Mouse (Mus musculus): ENCODE measurements around the gene Rmi2. TPM values are rescaled to one million over a fixed set of nuclear protein-coding genes. Genes with fewer than 3 reads are reported as not detected.
"Not testable (repeated sequence)": the region's sequence is repeated elsewhere in the genome, so short reads cannot be mapped to it uniquely, and the experiment has no call there.

Gene Rmi2
- 0.37 and 1.7 TPM in 2 replicates for polyA plus RNA-seq (2015; fragmentation: Nextera tagmentation; extraction: Ambion mirVana)

DNA sequence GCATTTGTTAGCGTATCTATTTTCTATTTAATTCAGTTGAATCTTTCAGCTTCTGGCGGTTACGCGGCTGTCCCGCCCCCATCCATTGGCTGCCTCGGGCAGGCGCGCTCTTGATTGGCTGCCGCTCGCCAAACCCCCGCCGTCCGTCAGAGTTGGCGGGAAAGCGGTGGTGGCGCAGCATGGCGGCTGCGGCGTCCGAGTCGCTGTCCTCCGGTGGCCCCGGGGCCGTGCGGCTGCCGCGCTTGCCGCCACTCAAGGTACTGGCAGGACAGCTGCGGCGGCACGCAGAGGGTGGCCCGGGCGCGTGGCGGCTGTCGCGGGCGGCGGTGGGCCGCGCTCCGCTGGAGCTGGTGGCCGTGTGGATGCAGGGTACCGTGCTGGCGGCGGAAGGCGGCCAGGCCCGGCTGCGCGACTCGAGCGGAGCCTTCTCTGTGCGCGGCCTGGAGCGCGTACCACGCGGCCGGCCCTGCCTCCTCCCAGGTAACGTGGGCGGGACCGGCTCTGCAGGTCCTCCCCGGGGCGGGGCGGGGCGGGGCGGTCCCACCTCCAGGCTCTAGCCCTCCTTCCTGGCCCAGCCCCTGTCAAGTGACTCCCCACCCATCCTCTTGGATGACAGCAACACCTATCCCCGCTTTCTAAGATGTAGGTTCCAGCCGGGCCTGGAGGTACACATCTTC is at the start of gene Rmi2:
Gene Rmi2 (plus strand): TSS at position 149 of the 677 bp plus-strand sequence.
- Histone ChIP-seq H3K9me3 (replicated peaks) (no peaks in the 10 kb centered on the region), H3K4me3 (replicated peaks) (peak within 1 kb of the TSS; percentile 77), H3K27ac (replicated peaks) (no peak within 1 kb of the TSS), H3K27me3 (replicated peaks) (no peaks in the 10 kb centered on the region), H3K4me1 (peaks cover 17% of the 10 kb centered on the region), H3K9ac (replicated peaks) (peak within 1 kb of the TSS; percentile 57), H3K4me2 (peak within 1 kb of the TSS; percentile 97), H3K36me3 (no peaks in the 10 kb centered on the region)
- ATAC-seq (ENCODE audit: low FRiP score): peak; percentile 95
- WGBS: under 1% methylated on average over 64 of the region's 69 CpGs

DNA sequence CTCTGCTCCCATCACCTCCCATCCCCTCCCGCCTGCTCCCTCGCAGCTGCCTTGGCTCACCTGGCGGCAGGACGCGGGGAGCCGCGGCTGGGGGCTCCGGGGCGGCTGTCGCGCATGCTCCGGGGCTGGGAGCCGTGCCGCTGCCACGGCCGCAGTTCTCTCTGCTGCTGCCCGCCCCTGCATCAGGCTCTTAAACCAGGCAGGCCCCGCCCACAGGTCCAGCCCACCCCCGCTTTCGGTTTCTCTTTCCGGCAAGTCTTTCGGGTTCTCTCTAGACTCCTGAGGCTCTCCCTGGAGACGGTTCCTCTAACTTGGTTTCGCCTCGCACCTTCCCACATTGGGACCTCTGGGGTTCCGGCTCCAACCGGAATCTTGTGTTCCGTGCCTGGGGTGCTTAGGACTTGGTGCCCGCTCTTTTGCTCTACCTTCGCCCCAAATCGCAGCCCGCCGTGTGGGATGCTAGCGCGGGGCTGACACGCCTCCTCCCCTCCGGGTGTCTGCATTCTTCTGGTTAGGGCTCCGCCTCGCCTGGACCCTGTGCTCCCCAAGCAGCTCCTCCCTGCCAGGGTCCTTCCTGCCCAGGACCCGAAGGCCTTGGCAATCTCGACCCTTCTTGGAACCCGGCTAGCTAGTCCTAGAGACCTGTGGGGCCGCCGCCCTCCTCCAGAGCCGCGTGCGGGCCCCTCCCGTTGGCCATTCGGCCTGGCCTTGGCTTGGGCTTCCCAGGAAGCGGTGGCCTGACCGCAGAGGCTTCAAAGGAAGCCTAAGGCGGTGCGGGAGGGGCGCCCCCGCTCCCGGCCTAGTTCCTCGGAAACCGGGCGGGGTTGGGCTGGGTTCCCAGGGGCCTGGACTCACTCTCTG is 49.3 kb upstream of the Rmi2 start, which contains the start of gene Socs1:
Gene Socs1 (minus strand): TSS at position 166 of the 861 bp plus-strand sequence.
- Histone ChIP-seq H3K4me1 (peaks cover 40% of the 10 kb centered on the region), H3K9me3 (replicated peaks) (no peaks in the 10 kb centered on the region), H3K36me3 (no peaks in the 10 kb centered on the region), H3K4me3 (replicated peaks) (peak within 1 kb of the TSS; percentile 72), H3K9ac (replicated peaks) (peak within 1 kb of the TSS; percentile 79), H3K27ac (replicated peaks) (peak within 1 kb of the TSS; percentile 94), H3K4me2 (peak within 1 kb of the TSS; percentile 90), H3K27me3 (replicated peaks) (peaks cover 8% of the 10 kb centered on the region; the same call in 1 of the 2 replicates)
- ATAC-seq (ENCODE audit: low FRiP score): peak; percentile 90
- WGBS: under 1% methylated on average over 58 of the region's 59 CpGs

DNA sequence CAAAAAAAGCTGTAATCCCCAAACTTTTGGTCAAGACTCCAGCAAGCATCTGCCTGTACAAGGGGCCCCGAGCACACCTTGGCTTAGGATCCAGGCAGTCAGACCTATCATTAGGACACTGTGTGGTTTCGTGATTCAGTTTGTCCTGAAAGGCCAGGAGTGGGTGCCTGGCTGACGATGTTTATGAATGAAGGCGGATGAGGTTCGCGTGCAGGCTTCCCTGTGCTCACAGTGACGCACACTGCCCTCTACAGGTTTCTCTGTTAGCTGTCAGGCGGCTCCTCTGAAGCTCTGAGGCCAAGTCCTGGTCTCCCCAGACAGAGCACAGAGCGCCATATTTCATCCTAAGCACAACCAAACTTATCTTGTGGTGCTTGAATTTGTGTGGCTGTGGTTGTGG is 48.6 kb upstream of the Rmi2 start:
- Histone ChIP-seq H3K9ac (replicated peaks) (peak overlapping the region; percentile 79), H3K36me3 (no peaks in the 10 kb centered on the region), H3K4me1 (peaks cover 40% of the 10 kb centered on the region), H3K4me3 (replicated peaks) (peak overlapping the region; percentile 72), H3K27ac (replicated peaks) (peak overlapping the region; percentile 94), H3K4me2 (peak overlapping the region; percentile 90), H3K9me3 (replicated peaks) (no peaks in the 10 kb centered on the region), H3K27me3 (replicated peaks) (peaks cover 8% of the 10 kb centered on the region; the same call in 1 of the 2 replicates)
- 2% methylated on average over 9 of the region's 9 CpGs for WGBS
- ATAC-seq (ENCODE audit: low FRiP score): peak; percentile 32

DNA sequence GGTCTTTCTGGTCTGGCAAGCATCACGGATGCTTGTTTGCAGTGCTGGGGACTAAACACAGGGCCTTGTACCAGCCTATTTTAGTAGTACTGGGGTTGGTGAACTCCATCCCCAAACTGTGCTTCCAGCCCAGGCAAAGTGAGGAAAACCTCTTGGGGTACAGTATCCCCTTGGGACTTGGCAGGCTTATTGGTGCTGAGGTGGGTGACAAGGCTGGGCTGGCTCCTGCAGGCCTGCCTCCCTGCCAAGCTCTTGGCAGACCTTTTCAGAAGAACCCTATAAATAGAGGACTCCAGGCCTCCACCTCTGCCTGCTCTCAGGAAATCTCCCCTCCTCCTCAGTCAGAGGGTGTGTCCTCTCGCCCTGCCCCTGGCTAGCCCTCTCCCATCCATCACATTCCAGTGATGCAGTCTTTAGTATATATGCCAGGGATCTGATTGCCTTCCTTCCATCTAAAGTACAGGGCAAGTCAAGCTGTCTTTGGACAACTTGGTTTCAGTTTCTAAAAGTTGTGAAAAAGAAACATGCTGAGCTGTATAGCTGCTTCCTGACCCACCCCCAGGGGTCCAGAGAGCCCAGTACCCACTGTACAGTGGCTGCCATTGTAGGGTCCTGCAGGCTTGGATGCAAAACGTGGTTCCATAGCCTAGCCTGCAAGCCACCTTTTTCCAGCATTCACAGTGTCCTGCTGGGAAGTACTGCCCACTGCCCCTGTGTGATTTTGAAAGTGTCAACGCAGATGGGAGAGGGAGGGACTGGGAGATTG is 47.9 kb upstream of the Rmi2 start:
- peaks cover 38% of the 10 kb centered on the region for H3K4me1 ChIP-seq
- no peak overlapping the region for H3K4me3 ChIP-seq (replicated peaks)
- peak overlapping the region; percentile 94 for H3K27ac ChIP-seq (replicated peaks)
- no peaks in the 10 kb centered on the region for H3K36me3 ChIP-seq
- H3K9me3 ChIP-seq (replicated peaks): no peaks in the 10 kb centered on the region
- ATAC-seq (ENCODE audit: low FRiP score): no peak
- no peak overlapping the region; the same call in 1 of the 2 replicates for H3K9ac ChIP-seq (replicated peaks)
- H3K4me2 ChIP-seq: peak overlapping the region; percentile 90
- H3K27me3 ChIP-seq (replicated peaks): peaks cover 8% of the 10 kb centered on the region; the same call in 1 of the 2 replicates
- WGBS: 66% methylated on average over 4 of the region's 4 CpGs

DNA sequence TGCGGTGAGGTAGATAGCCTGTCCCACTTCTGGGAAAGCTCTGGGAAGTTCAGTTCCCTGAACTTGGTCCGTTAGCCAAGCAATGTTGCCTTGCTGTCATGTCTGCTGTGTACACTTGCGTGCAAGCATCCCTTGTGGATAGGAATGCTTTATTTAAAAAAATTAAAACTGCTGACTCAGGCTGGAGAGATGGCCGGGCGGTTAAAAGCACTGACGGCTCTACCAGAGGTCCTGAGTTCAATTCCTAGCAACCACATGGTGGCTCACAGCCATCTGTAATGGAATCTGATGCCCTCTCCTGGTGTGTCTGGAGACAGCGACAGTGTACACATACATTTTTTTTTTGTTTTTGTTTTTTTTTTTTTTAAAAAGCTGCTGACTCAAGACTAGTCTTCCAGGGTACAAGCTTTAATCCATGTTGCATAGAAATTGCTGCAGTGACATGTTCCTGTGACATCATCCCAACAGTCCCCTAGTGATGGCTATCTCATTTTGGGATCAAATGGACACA is 47.3 kb upstream of the Rmi2 start:
- no peak overlapping the region for H3K27ac ChIP-seq (replicated peaks)
- ATAC-seq (ENCODE audit: low FRiP score): no peak
- H3K36me3 ChIP-seq: no peaks in the 10 kb centered on the region
- H3K4me3 ChIP-seq (replicated peaks): no peak overlapping the region
- 89% methylated on average over 7 of the region's 7 CpGs for WGBS
- no peaks in the 10 kb centered on the region for H3K9me3 ChIP-seq (replicated peaks)
- H3K4me1 ChIP-seq: peaks cover 34% of the 10 kb centered on the region
- no peak overlapping the region for H3K9ac ChIP-seq (replicated peaks)
- peaks cover 8% of the 10 kb centered on the region; the same call in 1 of the 2 replicates for H3K27me3 ChIP-seq (replicated peaks)
- H3K4me2 ChIP-seq: no peak overlapping the region

DNA sequence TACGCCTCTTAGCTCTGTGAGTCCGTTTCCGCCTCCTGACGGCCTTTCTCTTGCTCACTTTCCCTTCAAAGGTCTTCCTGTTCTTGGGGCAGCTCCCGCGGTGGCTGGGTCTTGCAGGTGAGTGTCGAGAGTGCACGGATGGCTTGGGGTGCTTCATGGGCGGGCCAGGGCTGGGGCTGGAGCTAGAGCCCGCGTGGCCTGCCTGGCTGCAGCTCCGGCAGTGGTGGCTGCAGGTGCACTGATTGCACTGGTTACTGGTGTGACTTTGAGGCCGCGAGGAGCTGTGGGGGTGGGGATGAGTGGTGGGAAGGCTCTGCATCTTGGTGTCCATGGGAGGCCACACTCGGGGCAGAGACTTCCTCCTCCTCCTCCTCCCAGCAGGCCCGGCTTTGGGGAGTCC is 46.6 kb upstream of the Rmi2 start, which contains the start of gene Tnp2:
Gene Tnp2 (minus strand): TSS at position 390 of the 400 bp plus-strand sequence.
- Histone ChIP-seq H3K27me3 (replicated peaks) (peaks cover 6% of the 10 kb centered on the region; the same call in 1 of the 2 replicates), H3K36me3 (no peaks in the 10 kb centered on the region), H3K9me3 (replicated peaks) (no peaks in the 10 kb centered on the region), H3K4me3 (replicated peaks) (no peak within 1 kb of the TSS), H3K4me1 (peaks cover 27% of the 10 kb centered on the region), H3K27ac (replicated peaks) (no peak within 1 kb of the TSS), H3K9ac (replicated peaks) (no peak within 1 kb of the TSS), H3K4me2 (no peak within 1 kb of the TSS)
- ATAC-seq (ENCODE audit: low FRiP score): no peak
- 57% methylated on average over 16 of the region's 16 CpGs for WGBS

DNA sequence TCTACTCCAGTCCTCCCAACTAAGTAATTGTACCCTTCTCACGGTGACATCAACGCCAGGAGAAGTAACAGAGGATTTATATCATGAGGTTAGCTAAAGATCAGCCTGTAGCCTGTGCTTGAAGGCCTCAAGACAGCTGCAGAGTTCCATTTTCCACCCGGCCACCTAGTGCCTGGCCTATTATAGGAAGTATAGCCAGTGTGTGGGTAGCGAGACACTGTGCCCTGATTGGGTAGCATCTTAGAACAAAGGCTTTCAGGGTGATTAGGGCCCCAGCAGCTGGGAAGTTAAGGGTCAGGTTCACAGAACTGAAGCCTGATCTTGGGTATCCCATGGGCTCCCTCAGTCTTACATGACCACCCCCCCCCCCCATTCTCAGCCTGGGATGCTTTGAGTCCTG is 46.0 kb upstream of the Rmi2 start:
- ATAC-seq (ENCODE audit: low FRiP score): no peak
- 48% methylated on average over 4 of the region's 4 CpGs for WGBS
- no peak overlapping the region for H3K27ac ChIP-seq (replicated peaks)
- no peaks in the 10 kb centered on the region for H3K9me3 ChIP-seq (replicated peaks)
- no peak overlapping the region for H3K9ac ChIP-seq (replicated peaks)
- no peaks in the 10 kb centered on the region for H3K36me3 ChIP-seq
- H3K4me3 ChIP-seq (replicated peaks): no peak overlapping the region
- H3K4me2 ChIP-seq: no peak overlapping the region
- peaks cover 21% of the 10 kb centered on the region for H3K4me1 ChIP-seq
- peaks cover 1% of the 10 kb centered on the region; the same call in 1 of the 2 replicates for H3K27me3 ChIP-seq (replicated peaks)

DNA sequence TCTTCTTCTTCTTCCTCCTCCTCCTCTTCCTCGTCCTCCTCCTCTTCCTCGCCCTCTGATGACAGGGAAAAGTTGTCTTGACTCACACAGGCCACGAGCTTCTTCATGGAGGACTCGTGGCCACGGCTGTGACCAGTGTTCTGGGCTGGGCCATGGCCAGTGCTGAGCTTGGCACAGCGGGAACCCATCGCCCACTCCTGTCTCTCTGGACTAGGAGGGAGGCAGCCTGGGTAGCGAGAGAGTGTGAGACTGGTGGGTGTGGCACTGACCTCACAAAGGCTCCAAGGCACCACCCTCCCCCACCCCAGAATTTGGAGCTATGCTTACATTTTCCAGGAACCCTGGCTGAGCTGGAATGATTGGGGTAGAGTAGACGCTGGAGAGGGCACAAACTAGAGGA is 44.2 kb upstream of the Rmi2 start, which contains the start of gene Prm3:
Gene Prm3 (minus strand): TSS at position 213 of the 400 bp plus-strand sequence.
- no peak within 1 kb of the TSS for H3K9ac ChIP-seq (replicated peaks)
- H3K4me3 ChIP-seq (replicated peaks): no peak within 1 kb of the TSS
- 87% methylated on average over 9 of the region's 9 CpGs for whole genome bisulfite sequencing
- H3K36me3 ChIP-seq: no peaks in the 10 kb centered on the region
- no peak within 1 kb of the TSS for H3K4me2 ChIP-seq
- ATAC-seq (ENCODE audit: low FRiP score): no peak
- H3K27me3 ChIP-seq (replicated peaks): 0 out of 2 replicates have a peak, but pooled peaks cover 7% of the 10 kb centered on the region
- no peak within 1 kb of the TSS for H3K27ac ChIP-seq (replicated peaks)
- H3K9me3 ChIP-seq (replicated peaks): no peaks in the 10 kb centered on the region
- H3K4me1 ChIP-seq: peaks cover 12% of the 10 kb centered on the region

DNA sequence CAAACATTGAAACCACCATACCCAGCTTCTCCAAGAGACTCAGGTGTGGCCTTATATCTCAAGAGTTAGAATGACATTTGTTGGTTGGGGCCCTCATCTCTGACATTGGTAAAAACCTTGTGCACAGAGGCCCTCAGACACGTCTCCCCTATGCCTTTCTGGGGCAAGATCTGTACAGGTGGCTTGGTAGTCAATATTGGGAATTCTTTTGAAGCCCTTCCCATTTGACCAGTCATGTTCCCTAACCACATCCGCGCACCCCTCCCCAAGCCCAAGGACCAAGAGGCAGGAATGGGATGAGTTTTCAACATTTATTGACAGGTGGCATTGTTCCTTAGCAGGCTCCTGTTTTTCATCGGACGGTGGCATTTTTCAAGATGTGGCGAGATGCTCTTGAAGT is 38.8 kb upstream of the Rmi2 start, which contains the start of gene Prm2:
Gene Prm2 (minus strand): TSS at position 101 of the 400 bp plus-strand sequence.
- ATAC-seq (ENCODE audit: low FRiP score): no peak
- Histone ChIP-seq H3K36me3 (no peaks in the 10 kb centered on the region), H3K27ac (replicated peaks) (no peak within 1 kb of the TSS), H3K4me1 (no peaks in the 10 kb centered on the region), H3K4me3 (replicated peaks) (no peak within 1 kb of the TSS), H3K4me2 (no peak within 1 kb of the TSS), H3K9me3 (replicated peaks) (no peaks in the 10 kb centered on the region), H3K9ac (replicated peaks) (no peak within 1 kb of the TSS), H3K27me3 (replicated peaks) (peaks cover 18% of the 10 kb centered on the region; the same call in 1 of the 2 replicates)
- WGBS: 83% methylated on average over 6 of the region's 6 CpGs

DNA sequence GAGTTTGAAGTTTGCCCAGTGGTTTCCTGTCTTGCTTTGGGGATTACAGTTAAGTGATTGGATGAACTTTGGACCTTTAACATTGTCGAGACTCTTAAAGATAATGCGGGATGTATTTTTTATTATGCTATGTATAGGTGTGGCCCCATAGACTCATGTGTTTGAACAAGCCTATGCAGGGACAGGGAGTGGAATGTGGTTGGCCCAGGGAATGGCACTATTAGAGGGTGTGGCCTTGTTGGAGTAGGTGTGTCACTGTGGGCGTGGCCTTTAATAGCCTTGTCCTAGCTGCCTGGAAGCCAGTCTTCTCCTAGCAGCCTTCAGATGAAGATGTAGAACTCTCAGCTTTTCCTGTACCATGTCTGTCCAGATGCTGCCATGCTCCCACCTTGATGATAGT is 32.4 kb upstream of the Rmi2 start:
- H3K4me1 ChIP-seq; H3K27ac ChIP-seq (replicated peaks); H3K4me3 ChIP-seq (replicated peaks); H3K9me3 ChIP-seq (replicated peaks); H3K27me3 ChIP-seq (replicated peaks); H3K4me2 ChIP-seq; H3K36me3 ChIP-seq; ATAC-seq (ENCODE audit: low FRiP score); H3K9ac ChIP-seq (replicated peaks): not testable (repeated sequence)
- 88% methylated on average over 3 of the region's 3 CpGs for WGBS
